Mouse (Mus musculus) T-helper 2 cell (primary cell): Measurements from ENCODE around the gene Srpk3.

Experiments
- in situ Hi-C: fragments of 300-600 bp; cut with MboI, MseI; formaldehyde crosslinking; loops from one replicate; pipeline ENCODE4 v1.15.1; 2025; ENCODE audit warnings: high pct_unique_total_duplicates

Gene Srpk3

GRCm38 (mm10) chrX:73798502-73798901 is 24.3 kb downstream of the Srpk3 start:
- in situ Hi-C loops, result no loop called here

- in situ Hi-C loops, result no loop called here
These were observed 31.6 kb downstream of the Srpk3 start for GRCm38 (mm10) chrX:73805814-73806213.

DNA sequence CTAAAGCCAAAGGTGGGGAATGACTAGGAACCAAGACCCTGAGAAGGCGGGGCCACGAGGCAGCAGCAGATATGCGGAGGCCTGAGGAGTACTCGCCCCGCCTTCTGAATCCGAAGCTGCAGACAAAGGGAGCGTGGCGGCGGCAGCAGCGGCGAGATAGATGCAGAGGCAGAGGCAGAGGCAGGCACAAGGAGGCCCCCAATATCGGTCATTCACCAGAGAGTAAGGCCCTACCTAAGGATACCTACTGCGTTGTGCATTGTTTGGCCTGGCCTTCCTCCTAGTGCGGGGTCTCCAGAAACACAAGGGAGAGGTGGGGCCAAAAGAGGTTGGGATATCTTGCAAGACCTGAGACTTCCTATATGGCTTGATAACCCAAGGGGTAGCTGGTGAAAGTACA is 40.9 kb downstream of the Srpk3 start:
- in situ Hi-C loops, result no loop called here

- in situ Hi-C loops, result no loop called here
These were observed 42.5 kb downstream of the Srpk3 start for GRCm38 (mm10) chrX:73816596-73817314.

DNA sequence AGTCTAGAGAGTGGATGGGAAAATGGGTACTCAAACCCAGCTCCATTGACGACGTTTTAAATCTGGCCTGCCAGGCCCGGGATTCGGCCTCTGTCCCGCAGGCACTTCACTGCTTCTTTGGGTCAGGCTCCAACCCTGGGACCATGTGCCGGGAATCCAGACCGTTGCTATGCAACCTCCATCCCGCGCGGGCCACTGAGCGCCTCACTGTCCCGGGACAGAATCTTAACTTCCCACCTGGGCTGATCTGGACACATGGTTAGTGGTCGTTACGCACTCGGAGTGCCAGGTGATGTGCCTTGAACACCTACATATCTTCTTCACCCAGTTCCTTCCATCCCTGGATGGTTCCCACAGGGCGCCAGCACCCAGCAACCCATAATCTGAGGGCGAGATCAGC is 49.5 kb downstream of the Srpk3 start:
- in situ Hi-C loops, result no loop called here

- in situ Hi-C loops, result no loop called here
These were observed 50.3 kb downstream of the Srpk3 start, which contains the start of gene Pdzd4 for GRCm38 (mm10) chrX:73824185-73825151. TSS of gene Pdzd4 (minus strand) at chrX:73824969.
